Mouse (Mus musculus): ENCODE measurements at regions not wholly inside any gene's neighbourhood (a gene's known extent, or its start where the extent isn't known, plus 50 kb on each side); places are given as distances from the start of the nearest gene placed in this dataset.

DNA sequence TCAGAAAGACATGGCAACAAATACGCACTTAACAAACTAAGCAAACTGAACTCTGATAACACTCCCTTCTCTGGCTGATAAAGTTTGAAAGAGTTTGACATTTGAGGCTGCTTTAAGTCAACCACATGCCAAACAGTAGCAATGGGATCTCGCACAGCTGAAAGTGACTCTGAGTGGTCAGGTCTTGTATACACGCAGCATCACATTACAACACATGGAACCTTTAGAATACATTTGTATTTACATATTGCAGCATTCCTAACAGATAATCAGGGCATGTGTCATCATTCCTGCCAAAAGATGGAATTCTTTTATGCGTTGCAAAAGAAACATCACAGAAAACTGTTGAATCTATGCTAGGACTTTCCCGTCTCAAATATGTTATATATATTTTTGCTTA is 251.5 kb downstream of the Hdgfl1 start:
- no peak for TF ChIP-seq CTCF (IDR thresholded peaks at IDR 0.05; ENCODE audit: borderline replicate concordance, control insufficient read depth, extremely low read depth, insufficient read depth, low read length, poor library complexity)
- TF ChIP-seq POLR2A (IDR thresholded peaks at IDR 0.05; ENCODE audit: control insufficient read depth, extremely low read depth, insufficient read depth, low read length, poor library complexity) = no peak
